Mouse (Mus musculus): Measurements from ENCODE around the gene Eme1. TPM values are rescaled to one million over a fixed set of nuclear protein-coding genes. Genes with fewer than 3 reads are reported as not detected.

Eme1 gene
- polyA plus RNA-seq, 1 experiment from 2014 or later: 6.9 TPM

GRCm38 (mm10) chr11:94597319-94597718 lies 56.4 kb downstream of the Eme1 start:
- DNase-seq (ENCODE audit: low read depth, low spot score) (peak; percentile 55), ATAC-seq (no peak)
- ChIA-PET CTCF (interaction anchor here (1.6 kb wide), 1 partner anchor 32 kb away, joined by 4 read pairs; the partner anchor contains the start of gene Lrrc59), POLR2A (no interaction called here)
- no peaks in the 10 kb centered on the region for H3K27me3 ChIP-seq
- no peak for TF ChIP-seq CTCF (IDR thresholded peaks at IDR 0.05)
- in situ Hi-C loops (cut with MboI; ENCODE audit: low pct_unique_long_range_greater_than_20kb): no loop called here

DNA sequence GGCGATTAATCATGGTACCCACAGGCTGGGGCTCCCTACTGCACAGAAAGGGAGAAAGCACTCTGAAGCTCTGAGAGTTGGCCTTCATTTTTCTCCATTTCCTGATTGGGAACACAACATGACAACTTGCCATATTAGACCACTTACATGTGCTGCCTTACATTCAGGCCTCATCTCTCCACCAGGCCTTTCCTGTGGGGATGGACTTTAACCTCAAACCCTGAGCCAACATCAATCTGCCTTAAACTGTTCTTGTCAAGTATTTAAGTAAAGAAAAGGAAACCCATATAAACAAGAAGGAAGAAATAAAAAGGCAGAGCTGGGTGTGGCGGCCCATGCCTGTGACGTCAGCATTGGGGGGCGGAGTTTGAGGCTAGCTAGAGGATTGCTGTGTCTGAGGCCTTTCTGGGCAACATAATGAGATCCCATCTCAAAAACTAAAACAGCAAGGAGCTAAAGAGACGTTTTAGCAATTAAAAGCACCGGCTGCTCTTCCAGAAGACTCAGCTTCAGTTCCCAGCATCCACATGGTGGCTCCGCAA lies 57.4 kb downstream of the Eme1 start:
- no peaks in the 10 kb centered on the region for H3K27me3 ChIP-seq
- in situ Hi-C loops (cut with MboI; ENCODE audit: low pct_unique_long_range_greater_than_20kb): no loop called here
- no peak for TF ChIP-seq CTCF (IDR thresholded peaks at IDR 0.05)
- ChIA-PET POLR2A (no interaction called here), CTCF (no interaction called here)
- ATAC-seq (no peak), DNase-seq (ENCODE audit: low read depth, low spot score) (no peak)

Other genes with a start within 250 kb of the Eme1 start
- gene Cacna1g, start 179.8 kb downstream of the Eme1 start, polyA plus RNA-seq (2021): 79.1 TPM
- 0.27 TPM for gene Spata20, start 167.8 kb downstream of the Eme1 start, polyA plus RNA-seq (2021)
- 48.0 TPM for gene Epn3, start 154.0 kb downstream of the Eme1 start, polyA plus RNA-seq (2021)
- gene Mycbpap, start 132.2 kb downstream of the Eme1 start, polyA plus RNA-seq (2021): 1.3 TPM
- 11.4 TPM for gene Rsad1, start 104.7 kb downstream of the Eme1 start, polyA plus RNA-seq (2021)
- 0.04 TPM for gene Chad, start 88.9 kb downstream of the Eme1 start, polyA plus RNA-seq (2021)
- 6.5 TPM for gene Acsf2, start 52.1 kb downstream of the Eme1 start, polyA plus RNA-seq (2021)
- gene Lrrc59, start 24.2 kb downstream of the Eme1 start, polyA plus RNA-seq (2021): 157 TPM
- 54.1 TPM for gene Mrpl27, start 197 bp downstream of the Eme1 start, polyA plus RNA-seq (2021)
- 34.5 TPM for gene Xylt2, start 23.6 kb upstream of the Eme1 start, polyA plus RNA-seq (2021)
- not detected for gene Gm11541, start 50.5 kb upstream of the Eme1 start, polyA plus RNA-seq (2021)
- gene Cdc34b, start 87.8 kb upstream of the Eme1 start, polyA plus RNA-seq (2021): 2.2 TPM
- gene Tmem92, start 128.7 kb upstream of the Eme1 start, polyA plus RNA-seq (2021): not detected